8 mouse cellular contexts compared by ENCODE assay signal in the genomic region with DNA sequence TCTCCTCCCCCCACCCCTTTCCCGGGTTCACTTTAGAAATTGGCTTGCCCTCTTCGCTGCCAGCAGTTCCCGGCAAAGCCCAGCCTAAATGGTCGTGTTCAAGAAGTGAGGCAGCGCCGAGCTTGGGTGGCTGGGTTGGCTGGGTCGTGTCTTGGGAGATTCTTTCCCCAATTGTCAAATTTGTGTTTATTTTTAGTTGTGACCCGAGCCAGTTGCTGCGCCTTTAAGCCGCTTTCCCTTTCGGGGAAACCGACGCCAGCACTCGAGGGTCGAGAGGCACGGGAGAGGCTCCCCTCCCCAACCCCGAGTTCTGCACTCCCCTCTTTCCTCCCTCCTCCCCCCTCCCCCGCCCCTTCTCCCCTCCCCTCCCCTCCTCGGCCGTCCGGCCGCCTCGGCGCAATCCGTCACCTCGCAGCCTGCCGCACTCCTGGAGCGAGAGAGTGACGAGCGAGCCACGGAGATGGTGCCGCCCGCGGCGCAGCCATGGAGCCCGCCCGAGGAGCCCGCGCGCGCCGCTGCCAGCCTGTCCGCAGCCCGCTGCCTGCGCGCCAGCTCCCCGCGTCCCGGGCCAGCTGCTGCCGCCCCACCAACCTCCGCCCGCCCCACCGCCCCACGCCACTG.
DNase-seq lines count a peak whose midpoint lies in the region; ATAC-seq and TF ChIP-seq lines count a peak whose summit lies in the region.

No protein-coding gene starts in this region.

- no peak overlapping the region for H3K9ac ChIP-seq in liver, embryonic 11.5 days (ENCODE audit: low read depth, low read length)
- peak overlapping the region; percentile 59 for H3K9ac ChIP-seq in forebrain, postnatal 0 days
- H3K9ac ChIP-seq in liver, embryonic 13.5 days, result no peak overlapping the region

- TF ChIP-seq CTCF in forebrain, postnatal 0 days (IDR thresholded peaks at IDR 0.05; ENCODE audit: low read depth), result no peak

- H3K4me1 ChIP-seq in liver, embryonic 11.5 days (replicated peaks; ENCODE audit: control insufficient read depth, insufficient read depth, low read length), result no peaks in the 10 kb centered on the region
- no peaks in the 10 kb centered on the region for H3K4me1 ChIP-seq in forebrain, postnatal 0 days (ENCODE audit: insufficient read depth)
- no peaks in the 10 kb centered on the region for H3K4me1 ChIP-seq in liver, embryonic 13.5 days (replicated peaks)

- H3K27me3 ChIP-seq in liver, embryonic 11.5 days (replicated peaks; ENCODE audit: control insufficient read depth, insufficient read depth, low read length), result peaks cover 77% of the 10 kb centered on the region
- no peaks in the 10 kb centered on the region for H3K27me3 ChIP-seq in forebrain, postnatal 0 days (ENCODE audit: insufficient read depth, low read length)
- H3K27me3 ChIP-seq in liver, embryonic 13.5 days, result peaks cover 69% of the 10 kb centered on the region

- peak overlapping the region; percentile 63 for H3K4me2 ChIP-seq in liver, embryonic 11.5 days
- peak overlapping the region; percentile 54 for H3K4me2 ChIP-seq in forebrain, postnatal 0 days (ENCODE audit: low read depth)
- peak overlapping the region; percentile 56 for H3K4me2 ChIP-seq in liver, embryonic 13.5 days

- peak; percentile 25 for DNase-seq in adrenal gland, postnatal 10 days
- DNase-seq in adrenal gland, postnatal 4 days (ENCODE audit: low spot score in 2 of 2), result no peak
- DNase-seq in liver, embryonic 11.5 days (ENCODE audit: low spot score), result no peak
- no peak for DNase-seq in liver
- DNase-seq in forebrain, postnatal 0 days, result peak; percentile 33
- DNase-seq in liver, embryonic 13.5 days, result no peak
- peak; percentile 24 for DNase-seq in right cerebral cortex, postnatal 25 days

- no peak for ATAC-seq in liver, embryonic 11.5 days (replicated peaks; ENCODE audit: low FRiP score)
- ATAC-seq in forebrain, postnatal 0 days, result peak; percentile 59
- no peak for ATAC-seq in liver, embryonic 13.5 days (ENCODE audit: low read depth)
- ATAC-seq in erythroid progenitor cell, adult 5-6 weeks (replicated peaks; ENCODE audit: low FRiP score, poor library complexity, severe bottlenecking), result no peak

- peak overlapping the region; percentile 48 for H3K4me3 ChIP-seq in liver, embryonic 11.5 days (ENCODE audit: low read depth, low read length)
- H3K4me3 ChIP-seq in forebrain, postnatal 0 days (ENCODE audit: low read depth, low read length), result peak overlapping the region; percentile 50
- peak overlapping the region; percentile 37 for H3K4me3 ChIP-seq in liver, embryonic 13.5 days (replicated peaks)

- H3K27ac ChIP-seq in liver, embryonic 11.5 days (ENCODE audit: low read depth, low read length), result no peak overlapping the region
- no peak overlapping the region for H3K27ac ChIP-seq in forebrain, postnatal 0 days (ENCODE audit: low read depth, low read length)
- H3K27ac ChIP-seq in liver, embryonic 13.5 days, result no peak overlapping the region

- H3K9me3 ChIP-seq in liver, embryonic 11.5 days (ENCODE audit: control insufficient read depth, low read length), result no peaks in the 10 kb centered on the region
- no peaks in the 10 kb centered on the region for H3K9me3 ChIP-seq in forebrain, postnatal 0 days (ENCODE audit: low read length)
- no peaks in the 10 kb centered on the region for H3K9me3 ChIP-seq in liver, embryonic 13.5 days (replicated peaks)

- WGBS in liver, embryonic 11.5 days, result 14% methylated on average over 28 of the region's 54 CpGs
- WGBS in forebrain, postnatal 0 days, result 32% methylated on average over 47 of the region's 54 CpGs
- 16% methylated on average over 37 of the region's 54 CpGs for WGBS in liver, embryonic 13.5 days (ENCODE audit: insufficient replicate concordance)

- H3K36me3 ChIP-seq in liver, embryonic 11.5 days (ENCODE audit: control insufficient read depth, insufficient read depth, low read length), result no peaks in the 10 kb centered on the region
- no peaks in the 10 kb centered on the region for H3K36me3 ChIP-seq in forebrain, postnatal 0 days (ENCODE audit: insufficient read depth)
- H3K36me3 ChIP-seq in liver, embryonic 13.5 days, result no peaks in the 10 kb centered on the region

Comparison
In these comparisons a context has a peak if more than half of its experiments do, and no peak if none do; other contexts are left out.
1. DNase-seq: peak in adrenal gland, postnatal 10 days (single experiment), forebrain, postnatal 0 days (single experiment) and right cerebral cortex, postnatal 25 days (single experiment); none in adrenal gland, postnatal 4 days (0 of 2), liver, embryonic 11.5 days (single experiment), liver (single experiment) and liver, embryonic 13.5 days (single experiment).
2. Peak in every context shown above with its lines, with median percentiles within 50 percentile points of each other: H3K4me2 ChIP-seq and H3K4me3 ChIP-seq.